Mouse (Mus musculus) left cerebral cortex, adult 8-10 months (tissue): ENCODE measurements around the gene Rap1gap2. TPM values are rescaled to one million over a fixed set of nuclear protein-coding genes. Genes with fewer than 3 reads are reported as not detected.

Source experiments
- DNase-seq, 2 experiments: peaks; one replicate each; pipeline ENCODE4 v3.0.0; 2022; ENCODE audit warnings: low spot score in 2 of 2
- total RNA-seq, 4 experiments: library from RNA; stranded (reverse); gene quantifications; 2 replicates each; pipeline ENCODE4 v1.2.4; 2022

Gene Rap1gap2
- total RNA-seq, 4 experiments from 2014 or later = 154 to 168 (median 162) TPM

DNA sequence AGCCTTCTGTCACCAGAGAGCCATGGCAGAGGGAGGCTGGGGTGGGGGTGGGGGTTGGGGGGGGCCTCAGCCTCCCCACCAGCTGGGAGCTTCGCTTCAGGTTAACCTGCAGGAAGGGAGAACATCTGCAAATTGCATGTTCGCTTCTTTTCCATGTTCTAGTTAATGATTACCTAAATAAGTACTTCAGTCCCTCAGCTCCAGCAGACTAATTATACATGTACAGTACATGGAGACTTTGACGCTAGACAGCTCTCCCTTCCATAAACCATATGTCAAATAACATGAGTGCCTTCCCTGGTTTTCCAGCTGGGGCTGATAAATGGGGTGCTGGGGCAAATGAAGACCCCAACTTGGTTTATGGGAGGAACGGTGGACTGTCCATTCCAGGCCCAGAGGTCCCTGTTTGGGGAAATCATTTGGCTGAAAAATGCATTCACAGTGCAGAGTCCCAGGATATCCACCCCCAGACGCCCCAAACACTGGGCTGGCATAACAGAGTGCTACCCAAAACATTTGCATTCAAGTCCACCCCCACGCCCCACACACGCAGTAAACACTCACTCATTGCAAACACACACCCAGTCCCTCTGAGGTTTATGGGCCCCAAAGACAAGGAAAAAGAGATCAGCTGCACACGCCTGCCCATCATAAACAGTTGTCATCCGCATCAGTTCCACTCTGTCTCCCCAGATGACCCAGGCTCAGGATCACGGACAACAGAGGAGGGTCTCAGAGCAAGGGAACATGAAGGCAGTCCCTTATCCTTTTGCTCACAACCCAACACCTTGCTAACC lies 146.3 kb downstream of the Rap1gap2 start:
- no peak for DNase-seq

DNA sequence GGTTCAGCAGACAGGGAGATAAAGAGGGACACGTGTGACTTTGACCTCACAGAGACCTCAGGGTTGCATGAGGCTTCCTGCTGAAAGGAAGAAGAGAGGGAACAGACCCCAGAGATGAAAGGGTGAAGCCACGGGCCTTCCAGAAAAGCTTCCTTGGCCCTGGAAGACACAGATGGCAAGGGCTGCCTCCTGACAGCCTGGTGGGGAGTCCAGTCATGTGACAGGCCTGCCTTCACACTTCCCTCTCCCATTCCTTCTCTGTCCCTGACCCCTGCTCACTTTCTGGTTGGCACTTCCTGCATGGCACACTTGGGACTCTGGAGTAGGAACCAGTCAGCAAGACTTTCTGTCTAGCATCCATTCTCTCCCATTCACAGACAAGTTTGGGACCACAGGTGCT lies 148.1 kb downstream of the Rap1gap2 start:
- no peak for DNase-seq

DNA sequence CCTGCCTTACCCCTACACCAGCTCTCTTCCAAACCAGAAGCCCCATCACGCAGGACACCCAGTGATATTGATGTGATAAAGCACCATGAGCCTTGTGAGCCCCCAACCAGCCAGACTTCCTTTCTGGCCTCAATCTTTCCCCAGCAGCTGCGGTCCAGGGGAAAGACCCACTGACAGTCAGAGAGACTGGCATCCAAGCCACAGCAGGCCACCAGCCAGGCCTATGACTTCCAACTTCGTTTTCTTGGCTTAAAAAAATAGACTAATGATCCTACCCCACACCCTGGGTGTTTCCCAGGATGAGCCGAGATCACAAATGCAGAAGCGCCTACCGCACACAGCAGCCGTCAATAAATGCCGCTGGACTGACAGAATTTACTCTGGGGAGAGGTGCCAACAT lies 151.1 kb downstream of the Rap1gap2 start:
- no peak for DNase-seq

DNA sequence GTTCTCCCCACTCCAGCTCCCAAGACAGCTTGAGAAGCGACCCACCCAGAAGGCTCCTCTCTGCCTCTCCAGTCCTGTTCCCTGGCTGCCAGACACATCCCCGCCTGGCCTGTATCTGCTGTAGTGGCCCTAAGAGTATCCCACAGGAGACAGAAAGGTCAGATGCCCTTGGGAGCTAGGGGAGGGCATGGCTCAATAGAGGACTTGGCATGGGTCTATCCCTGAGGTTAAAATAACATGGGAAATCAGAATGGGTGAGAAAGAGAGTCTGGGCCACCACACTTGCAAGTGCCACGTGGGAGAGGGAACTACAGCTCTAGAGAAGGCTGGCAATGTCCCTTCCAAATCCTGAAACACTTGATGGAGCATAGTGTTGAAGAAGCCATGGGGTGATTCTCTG lies 152.3 kb downstream of the Rap1gap2 start:
- no peak for DNase-seq

GRCm38 (mm10) chr11:74457194-74457593 lies 153.5 kb downstream of the Rap1gap2 start:
- DNase-seq = no peak

DNA sequence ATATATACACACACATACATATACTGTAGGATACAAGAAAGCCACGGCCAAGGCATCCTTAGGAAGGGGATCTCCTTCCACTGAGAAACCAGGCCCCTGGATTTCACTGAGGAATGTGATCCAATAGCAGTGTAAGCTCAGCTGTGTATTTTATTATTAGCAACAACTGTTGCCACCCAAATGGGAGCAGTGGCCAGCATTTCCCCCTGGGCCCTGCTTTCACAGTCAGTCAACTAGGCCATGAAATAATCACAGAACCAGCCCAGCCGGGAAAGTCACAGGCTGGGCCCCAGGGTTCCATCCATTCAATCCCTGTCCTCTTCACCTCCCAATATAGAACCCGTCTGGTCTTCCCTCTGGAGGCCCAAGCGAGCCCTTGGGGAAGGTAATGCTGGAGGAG lies 162.2 kb downstream of the Rap1gap2 start:
- no peak for DNase-seq

GRCm38 (mm10) chr11:74447991-74448403 lies 162.7 kb downstream of the Rap1gap2 start:
- peak in 1 of 2 experiments; percentile 66 for DNase-seq

DNA sequence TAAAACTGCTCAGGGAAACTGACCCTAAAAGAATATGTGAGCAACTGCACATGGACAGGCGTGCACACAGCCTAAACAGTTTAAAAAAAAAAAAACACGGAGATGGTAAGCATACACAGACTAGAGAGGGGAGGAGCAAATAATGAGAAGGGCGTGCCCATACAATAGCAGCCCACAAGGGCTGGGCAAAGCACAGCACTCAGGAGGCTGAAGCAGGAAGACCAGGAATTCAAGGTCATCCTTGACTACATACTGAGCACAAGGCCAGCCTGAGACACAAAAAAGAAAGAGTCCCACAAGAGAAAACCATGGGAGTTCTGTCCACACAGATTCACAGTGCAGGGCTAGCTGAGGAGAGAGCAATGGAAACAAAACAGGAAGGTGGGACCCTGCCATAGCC lies 165.1 kb downstream of the Rap1gap2 start:
- no peak for DNase-seq

GRCm38 (mm10) chr11:74443924-74444256 lies 166.8 kb downstream of the Rap1gap2 start:
- DNase-seq = no peak

DNA sequence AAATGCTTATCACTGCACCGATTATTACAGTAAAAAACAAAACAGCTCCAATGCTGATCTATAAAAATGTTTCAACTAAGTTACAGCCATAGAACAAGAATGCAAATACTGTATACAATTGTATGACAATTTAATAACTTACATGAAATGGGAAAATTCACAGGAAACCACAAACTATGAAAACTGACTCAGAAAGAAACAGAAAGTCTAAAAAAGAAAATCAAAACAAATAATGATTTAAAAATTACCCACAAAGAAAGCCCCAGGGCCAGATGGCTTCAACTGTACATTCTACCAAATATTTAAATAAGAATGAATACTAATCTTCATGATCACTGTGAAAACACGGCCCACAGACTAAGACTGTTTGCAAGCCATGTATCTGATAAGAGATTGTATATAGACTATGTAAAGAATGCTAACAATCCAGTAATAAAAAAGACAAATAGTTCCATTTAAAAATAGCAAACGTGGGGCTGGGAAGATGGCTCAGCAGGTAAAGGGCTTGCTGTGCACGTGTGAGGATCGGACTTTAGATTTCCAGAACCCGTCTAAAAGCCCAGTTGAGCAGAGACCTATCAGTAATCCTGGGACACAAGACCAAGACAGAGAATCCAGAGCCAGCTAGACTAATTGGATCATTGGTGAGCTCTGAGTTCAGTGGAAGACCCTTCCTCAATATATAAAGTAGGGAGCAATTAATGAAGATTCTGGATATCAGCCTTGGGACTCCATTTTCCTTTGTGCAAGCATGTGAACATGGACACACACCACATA lies 167.4 kb downstream of the Rap1gap2 start:
- DNase-seq = no peak

DNA sequence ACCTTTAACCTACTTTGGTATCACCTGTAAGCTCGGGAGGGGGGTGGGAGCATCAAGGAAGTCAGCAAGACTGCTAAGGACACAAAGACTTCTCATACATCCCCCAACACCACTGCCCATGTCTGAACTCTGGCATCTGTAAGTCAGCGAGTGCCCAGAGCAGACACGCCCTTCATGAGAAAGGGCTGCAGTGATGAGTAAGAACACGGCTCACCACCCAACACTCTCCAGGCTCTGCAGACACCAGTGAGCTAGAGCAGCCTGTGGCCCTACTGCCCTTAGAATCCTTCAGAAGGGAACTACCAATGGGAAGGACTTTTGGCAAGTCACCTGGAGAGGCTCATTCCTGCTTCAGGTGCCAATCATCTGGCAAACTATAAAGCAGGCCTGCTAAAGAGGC lies 168.3 kb downstream of the Rap1gap2 start:
- no peak for DNase-seq

DNA sequence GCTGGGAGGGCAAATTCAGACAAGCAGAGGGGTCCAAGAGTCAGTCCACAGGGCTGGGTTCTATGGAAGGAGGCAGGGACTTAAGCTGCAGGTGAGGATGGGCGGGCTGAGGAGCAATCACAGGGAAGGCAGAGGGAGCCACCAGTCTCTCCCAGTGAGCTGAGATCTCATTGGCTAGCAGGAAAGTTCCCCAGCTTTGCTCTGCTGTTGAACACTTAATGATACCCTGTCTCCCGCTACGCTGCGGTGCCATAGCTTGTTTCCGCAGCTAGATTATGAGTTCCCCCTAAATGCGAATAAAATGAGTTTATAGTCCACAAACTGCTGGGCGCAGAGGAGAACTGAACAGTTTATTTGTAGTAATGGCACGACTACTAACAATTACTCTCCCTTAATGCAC lies 170.6 kb downstream of the Rap1gap2 start:
- DNase-seq = no peak

GRCm38 (mm10) chr11:74439202-74439601 lies 171.5 kb downstream of the Rap1gap2 start:
- peak in 1 of 2 experiments; percentile 59 for DNase-seq

DNA sequence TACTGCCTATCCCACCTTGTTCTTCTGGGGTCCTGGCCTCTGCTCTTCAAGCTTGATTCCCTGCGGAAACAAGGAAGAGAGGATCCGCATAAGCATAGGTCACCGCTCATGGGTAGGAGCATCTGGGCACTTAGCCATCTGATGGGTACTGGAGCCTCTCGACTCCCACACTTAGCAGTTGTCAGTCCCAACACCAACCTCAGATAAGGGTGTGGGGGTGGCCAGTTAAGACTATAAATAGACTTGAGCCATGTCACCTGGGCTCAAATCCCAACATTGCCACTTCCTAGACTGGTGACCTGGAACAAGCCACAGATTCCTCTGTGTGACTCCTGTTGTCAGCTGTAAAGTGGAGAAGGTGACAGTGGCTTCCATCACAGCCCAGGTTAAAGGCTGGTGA lies 172.5 kb downstream of the Rap1gap2 start:
- no peak for DNase-seq

DNA sequence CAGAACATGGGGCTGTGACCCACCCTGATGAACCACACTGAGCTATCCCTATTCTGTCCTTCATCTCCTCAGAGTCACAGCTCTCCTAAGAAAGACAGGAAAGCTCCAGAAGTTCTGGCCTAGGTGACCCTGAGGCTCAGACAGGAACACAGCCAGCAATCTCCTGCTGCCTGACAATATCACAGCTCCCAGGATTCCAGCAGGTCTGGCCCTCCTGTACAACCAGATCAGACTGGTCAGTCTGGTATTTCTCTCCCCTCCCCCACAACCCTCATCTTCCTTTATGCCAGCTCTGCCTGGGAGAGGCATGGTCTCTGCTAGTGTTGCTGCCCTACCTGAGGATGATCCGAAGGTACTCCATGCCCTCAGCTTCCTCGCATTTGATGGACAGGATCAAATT lies 175.3 kb downstream of the Rap1gap2 start:
- no peak for DNase-seq

- DNase-seq = no peak
These were observed 177.7 kb downstream of the Rap1gap2 start for GRCm38 (mm10) chr11:74433000-74433399.

DNA sequence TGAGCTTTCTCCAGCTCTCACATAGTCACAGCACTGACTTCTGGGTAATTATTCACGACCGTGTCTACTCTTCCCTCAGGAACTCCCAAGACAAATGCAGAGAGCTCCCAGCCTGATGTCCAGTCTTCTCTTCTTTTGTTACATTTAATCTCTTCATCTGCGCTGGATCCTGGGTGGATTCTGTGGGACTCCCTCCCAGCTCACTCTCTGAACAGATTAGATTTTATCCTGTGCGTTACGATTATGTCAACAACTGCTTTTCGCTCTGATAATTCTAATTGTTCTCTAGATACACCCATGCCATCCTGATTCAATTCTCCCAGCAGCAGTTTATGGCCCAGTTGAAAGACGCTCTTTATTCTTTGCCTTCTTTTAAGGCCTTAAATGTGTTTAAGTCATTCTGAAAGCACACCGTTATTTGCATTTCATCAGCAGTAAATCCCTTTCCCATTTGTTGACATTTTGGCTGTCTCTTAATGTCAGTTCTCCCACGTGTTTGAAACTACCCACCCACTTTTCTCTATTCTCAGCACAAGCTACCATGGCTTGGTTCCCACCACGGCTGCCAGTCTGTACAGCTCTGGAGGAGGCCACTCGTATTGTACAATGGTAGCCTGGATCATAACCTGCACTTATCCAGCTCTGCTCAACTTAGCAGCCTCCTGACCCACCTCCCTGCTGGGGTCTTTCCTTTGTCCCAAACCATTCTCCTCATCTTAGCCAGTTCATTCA lies 180.8 kb downstream of the Rap1gap2 start:
- no peak for DNase-seq

GRCm38 (mm10) chr11:74426306-74426705 lies 184.4 kb downstream of the Rap1gap2 start:
- no peak for DNase-seq

GRCm38 (mm10) chr11:74422019-74422418 lies 188.7 kb downstream of the Rap1gap2 start:
- DNase-seq = no peak

GRCm38 (mm10) chr11:74421151-74421550 lies 189.6 kb downstream of the Rap1gap2 start:
- DNase-seq = no peak

GRCm38 (mm10) chr11:74419601-74420000 lies 191.1 kb downstream of the Rap1gap2 start:
- DNase-seq = no peak

DNA sequence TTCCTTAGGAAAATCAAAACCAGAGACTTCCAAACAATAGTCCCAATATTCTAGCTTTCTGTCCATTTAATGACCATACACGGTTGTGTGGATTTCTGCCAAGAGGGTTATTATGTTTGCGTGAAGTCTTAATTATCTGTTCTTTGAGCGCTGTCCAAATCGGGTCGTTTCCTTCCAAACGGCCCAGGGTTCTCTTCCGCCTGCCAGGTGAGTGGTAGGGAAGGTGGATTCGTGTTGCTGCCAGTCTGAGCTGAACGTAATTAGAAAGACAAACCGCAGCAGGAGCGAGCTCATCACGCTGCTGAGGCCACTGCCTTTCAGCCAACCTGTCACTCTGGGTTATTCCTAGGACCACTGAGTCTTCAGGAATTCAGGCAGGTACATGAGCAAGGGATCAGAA lies 195.0 kb downstream of the Rap1gap2 start:
- DNase-seq = no peak
